Mouse (Mus musculus): ENCODE data around the gene Abca6. TPM values are rescaled to one million over a fixed set of nuclear protein-coding genes. Genes with fewer than 3 reads are reported as not detected.

Abca6 gene
- polyA plus RNA-seq, 1 experiment from 2014 or later = 0.15 TPM

DNA sequence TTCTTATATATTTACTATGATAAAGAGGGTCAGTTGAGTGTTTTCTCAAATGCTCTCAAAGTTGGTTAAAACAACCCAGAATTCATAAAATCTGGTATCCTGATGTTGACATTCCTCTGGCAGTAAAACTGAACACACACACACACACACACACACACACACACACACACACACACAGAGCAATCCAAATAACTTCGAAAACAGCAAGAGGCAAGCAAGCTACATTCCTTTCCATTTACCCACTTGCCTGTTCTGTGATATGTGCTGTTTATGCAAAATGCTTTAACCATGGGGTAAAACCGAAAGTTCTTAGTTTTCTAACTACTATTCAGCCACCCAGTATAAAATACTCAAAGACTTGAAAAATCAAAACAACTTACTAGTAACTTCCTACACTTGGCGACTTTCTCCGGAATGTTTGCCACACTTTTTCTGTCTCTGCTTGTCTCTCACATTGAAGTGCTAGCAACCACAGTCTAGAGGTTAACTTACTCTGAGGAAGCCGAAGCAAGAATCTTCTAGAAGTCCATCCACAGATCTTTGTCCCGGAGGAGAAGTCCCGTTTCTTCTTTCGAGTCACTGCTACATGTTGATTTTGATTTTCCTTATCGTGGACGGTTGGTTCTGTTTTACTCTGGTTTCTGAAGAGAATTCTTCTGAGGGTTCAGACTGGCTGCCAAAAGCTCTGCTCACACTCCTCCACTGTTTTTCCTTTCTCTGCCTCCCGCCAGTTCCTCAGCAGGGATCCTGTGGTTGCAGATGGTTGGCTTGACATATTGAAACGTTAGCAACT is 83.9 kb downstream of the Abca6 start, which contains the start of gene Abca9:
TSS of gene Abca9 (minus strand) at position 738 of the 793 bp plus-strand sequence.
- 57% methylated on average over 12 of the region's 12 CpGs for WGBS
- peaks cover 18% of the 10 kb centered on the region for H3K4me1 ChIP-seq
- no peak within 1 kb of the TSS for H3K27ac ChIP-seq
- H3K36me3 ChIP-seq (replicated peaks) = no peaks in the 10 kb centered on the region
- no peak for DNase-seq (ENCODE audit: extremely low spot score, low spot score)
- no peaks in the 10 kb centered on the region for H3K9me3 ChIP-seq
- H3K4me3 ChIP-seq = no peak within 1 kb of the TSS
- no peaks in the 10 kb centered on the region for H3K27me3 ChIP-seq (ENCODE audit: poor library complexity, severe bottlenecking)

GRCm38 (mm10) chr11:110165822-110166221 is 85.8 kb downstream of the Abca6 start:
- WGBS = 42% methylated on average over 3 of the region's 3 CpGs
- H3K4me3 ChIP-seq = no peak overlapping the region
- H3K4me1 ChIP-seq = peaks cover 18% of the 10 kb centered on the region
- no peaks in the 10 kb centered on the region for H3K36me3 ChIP-seq (replicated peaks)
- H3K27ac ChIP-seq = no peak overlapping the region
- DNase-seq (ENCODE audit: extremely low spot score, low spot score) = no peak
- H3K27me3 ChIP-seq (ENCODE audit: poor library complexity, severe bottlenecking) = no peaks in the 10 kb centered on the region
- no peaks in the 10 kb centered on the region for H3K9me3 ChIP-seq

GRCm38 (mm10) chr11:110165409-110165808 is 86.2 kb downstream of the Abca6 start:
- Histone ChIP-seq H3K36me3 (replicated peaks) (no peaks in the 10 kb centered on the region), H3K4me3 (no peak overlapping the region), H3K27me3 (ENCODE audit: poor library complexity, severe bottlenecking) (no peaks in the 10 kb centered on the region), H3K4me1 (peaks cover 18% of the 10 kb centered on the region), H3K9me3 (no peaks in the 10 kb centered on the region), H3K27ac (no peak overlapping the region)
- DNase-seq (ENCODE audit: extremely low spot score, low spot score) = no peak

DNA sequence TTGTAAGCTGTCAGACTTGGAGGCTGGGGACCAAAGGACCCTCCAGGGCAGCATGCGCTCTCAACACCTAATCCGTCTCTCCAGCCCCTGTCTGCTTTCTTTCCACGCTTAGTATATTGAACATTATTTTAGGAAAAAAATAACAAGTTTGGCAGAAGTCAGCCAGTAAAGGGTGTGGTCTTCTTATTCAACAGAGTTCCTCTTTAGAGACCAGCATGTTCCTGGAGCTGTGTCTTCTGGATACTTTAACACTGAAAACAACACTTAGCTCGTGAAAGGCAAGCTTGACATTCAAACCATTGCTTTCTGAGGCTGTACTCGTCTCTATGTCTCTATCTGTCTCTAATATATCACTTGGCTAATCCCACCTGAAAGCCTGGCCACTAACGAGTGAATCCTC is 94.5 kb downstream of the Abca6 start:
- no peaks in the 10 kb centered on the region for H3K4me1 ChIP-seq
- H3K36me3 ChIP-seq (replicated peaks) = no peaks in the 10 kb centered on the region
- H3K27ac ChIP-seq = no peak overlapping the region
- no peak for DNase-seq (ENCODE audit: extremely low spot score, low spot score)
- no peaks in the 10 kb centered on the region for H3K9me3 ChIP-seq
- WGBS = 76% methylated on average over 6 of the region's 6 CpGs
- no peak overlapping the region for H3K4me3 ChIP-seq
- H3K27me3 ChIP-seq (ENCODE audit: poor library complexity, severe bottlenecking) = no peaks in the 10 kb centered on the region

DNA sequence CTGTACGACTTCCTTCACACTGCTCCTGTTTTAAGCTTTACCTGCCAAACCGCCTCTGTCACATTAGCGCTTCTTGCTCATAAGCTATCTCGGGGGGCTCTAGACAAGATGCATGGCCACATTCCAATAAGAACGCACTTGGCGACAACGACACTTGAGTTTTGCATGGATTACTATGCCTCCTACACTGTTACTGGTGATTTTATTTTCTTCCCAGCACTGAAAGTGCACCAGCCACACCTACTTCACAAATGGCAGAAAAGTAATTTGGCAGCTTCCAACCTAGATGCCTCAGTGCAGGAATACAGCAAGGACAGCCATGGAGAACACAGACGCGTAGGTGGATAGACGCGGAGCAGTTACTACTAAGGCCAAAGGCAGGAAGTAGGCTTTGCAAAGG is 95.6 kb downstream of the Abca6 start:
- H3K4me1 ChIP-seq = no peaks in the 10 kb centered on the region
- H3K36me3 ChIP-seq (replicated peaks) = no peaks in the 10 kb centered on the region
- no peak for DNase-seq (ENCODE audit: extremely low spot score, low spot score)
- 97% methylated on average over 11 of the region's 11 CpGs for WGBS
- no peak overlapping the region for H3K4me3 ChIP-seq
- no peaks in the 10 kb centered on the region for H3K9me3 ChIP-seq
- no peaks in the 10 kb centered on the region for H3K27me3 ChIP-seq (ENCODE audit: poor library complexity, severe bottlenecking)
- no peak overlapping the region for H3K27ac ChIP-seq

DNA sequence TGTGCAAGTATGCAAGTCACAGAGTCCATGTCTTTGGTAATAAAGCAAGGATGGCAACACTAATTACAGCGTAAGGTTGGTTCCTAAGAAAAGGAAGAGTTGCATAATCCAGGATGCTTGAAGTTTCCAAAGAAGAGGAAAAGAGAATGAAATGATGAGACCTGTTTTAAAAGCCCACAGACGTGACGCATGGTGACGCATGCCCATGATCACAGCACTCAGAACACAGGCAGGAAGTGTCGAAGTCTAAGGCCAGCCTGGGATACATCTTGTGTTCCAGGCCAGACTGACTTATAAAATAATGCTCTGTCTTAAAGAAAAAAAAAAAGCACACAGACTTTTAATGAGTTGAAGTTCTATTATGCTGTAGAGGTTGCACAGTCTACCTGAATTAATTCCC is 103.9 kb downstream of the Abca6 start:
- H3K27me3 ChIP-seq (ENCODE audit: poor library complexity, severe bottlenecking) = no peaks in the 10 kb centered on the region
- no peak overlapping the region for H3K4me3 ChIP-seq
- no peak for DNase-seq (ENCODE audit: extremely low spot score, low spot score)
- H3K9me3 ChIP-seq = no peaks in the 10 kb centered on the region
- no peak overlapping the region for H3K27ac ChIP-seq
- H3K4me1 ChIP-seq = no peaks in the 10 kb centered on the region
- no peaks in the 10 kb centered on the region for H3K36me3 ChIP-seq (replicated peaks)
- 94% methylated on average over 5 of the region's 5 CpGs for WGBS

- Histone ChIP-seq H3K9me3 (no peaks in the 10 kb centered on the region), H3K4me1 (no peaks in the 10 kb centered on the region), H3K4me3 (no peak overlapping the region), H3K27me3 (ENCODE audit: poor library complexity, severe bottlenecking) (no peaks in the 10 kb centered on the region), H3K27ac (no peak overlapping the region), H3K36me3 (replicated peaks) (no peaks in the 10 kb centered on the region)
- 95% methylated on average over 11 of the region's 11 CpGs for WGBS
- no peak for DNase-seq (ENCODE audit: extremely low spot score, low spot score)
Observed at GRCm38 (mm10) chr11:110145421-110145820, 106.2 kb downstream of the Abca6 start.

- Histone ChIP-seq H3K4me1 (no peaks in the 10 kb centered on the region), H3K9me3 (no peaks in the 10 kb centered on the region), H3K4me3 (no peak overlapping the region), H3K27me3 (ENCODE audit: poor library complexity, severe bottlenecking) (no peaks in the 10 kb centered on the region), H3K27ac (no peak overlapping the region), H3K36me3 (replicated peaks) (no peaks in the 10 kb centered on the region)
- WGBS = 95% methylated on average over 5 of the region's 5 CpGs
- DNase-seq (ENCODE audit: extremely low spot score, low spot score) = no peak
Observed at GRCm38 (mm10) chr11:110130760-110131159, 120.8 kb downstream of the Abca6 start.

Other genes with a start within 250 kb of the Abca6 start
- gene Abca8a, start 155.8 kb downstream of the Abca6 start, polyA plus RNA-seq (2016; fragmentation: Nextera tagmentation; extraction: Ambion mirVana) = not detected in 2 replicates
- gene Abca9, start 83.6 kb downstream of the Abca6 start, polyA plus RNA-seq (2016; fragmentation: Nextera tagmentation; extraction: Ambion mirVana) = 2.0 and 2.9 TPM in 2 replicates
- gene Abca5, start 85.9 kb upstream of the Abca6 start, polyA plus RNA-seq (2016; fragmentation: Nextera tagmentation; extraction: Ambion mirVana) = 2.6 and 2.9 TPM in 2 replicates
- 36.0 and 42.6 TPM in 2 replicates for gene Map2k6, start 147.3 kb upstream of the Abca6 start, polyA plus RNA-seq (2016; fragmentation: Nextera tagmentation; extraction: Ambion mirVana)